Mouse (Mus musculus) G1E-ER4 (cell line): Measurements from ENCODE around the gene Magi1. TPM values are rescaled to one million over a fixed set of nuclear protein-coding genes. Genes with fewer than 3 reads are reported as not detected.

Experiments
- GATA1 ChIP-seq: IDR thresholded peaks from one replicate; pipeline ENCODE4 v1.8.0; 2012; ENCODE audit warnings: low read length, inconsistent platforms
- polyA plus RNA-seq: library from polyadenylated mRNA; stranded (reverse); fragments of >175 nt; gene quantifications from 2 replicates; pipeline ENCODE4 v1.2.3, GENCODE M21; 2012

Gene Magi1
- polyA plus RNA-seq, 1 experiment: 1.0 TPM

- no peak for TF ChIP-seq GATA1
Measured at GRCm38 (mm10) chr6:94189379-94189778, 94.3 kb downstream of the Magi1 start.

- no peak for TF ChIP-seq GATA1
Measured at GRCm38 (mm10) chr6:94186628-94187319, 96.9 kb downstream of the Magi1 start.

GRCm38 (mm10) chr6:94184268-94184667, 99.4 kb downstream of the Magi1 start:
- no peak for TF ChIP-seq GATA1

- no peak for TF ChIP-seq GATA1
Measured at GRCm38 (mm10) chr6:94183354-94183851, 100.3 kb downstream of the Magi1 start.

GRCm38 (mm10) chr6:94181673-94182255, 102.0 kb downstream of the Magi1 start:
- no peak for TF ChIP-seq GATA1

GRCm38 (mm10) chr6:94180331-94181150, 103.2 kb downstream of the Magi1 start:
- no peak for TF ChIP-seq GATA1

GRCm38 (mm10) chr6:94177559-94177958, 106.2 kb downstream of the Magi1 start:
- no peak for TF ChIP-seq GATA1

GRCm38 (mm10) chr6:94176705-94177104, 107.0 kb downstream of the Magi1 start:
- TF ChIP-seq GATA1: no peak

- TF ChIP-seq GATA1: no peak
Measured at GRCm38 (mm10) chr6:94171250-94171649, 112.5 kb downstream of the Magi1 start.

GRCm38 (mm10) chr6:94169581-94170194, 114.0 kb downstream of the Magi1 start:
- TF ChIP-seq GATA1: no peak

- no peak for TF ChIP-seq GATA1
Measured at GRCm38 (mm10) chr6:94165951-94166350, 117.8 kb downstream of the Magi1 start.

GRCm38 (mm10) chr6:94164753-94165536, 118.8 kb downstream of the Magi1 start:
- TF ChIP-seq GATA1: no peak

- TF ChIP-seq GATA1: no peak
Measured at GRCm38 (mm10) chr6:94163325-94163995, 120.3 kb downstream of the Magi1 start.

- TF ChIP-seq GATA1: no peak
Measured at GRCm38 (mm10) chr6:94162918-94163317, 120.8 kb downstream of the Magi1 start.

- no peak for TF ChIP-seq GATA1
Measured at GRCm38 (mm10) chr6:94159256-94159655, 124.5 kb downstream of the Magi1 start.
